In genomic region chr17:34646906-34647787, GRCm38 (mm10) we compare ENCODE assay signal across 8 mouse cellular contexts. TPM values are rescaled to one million over a fixed set of nuclear protein-coding genes. Genes with fewer than 3 reads are reported as not detected.
A peak's percentile ranks its signal among the peaks of the same experiment; 100 is the strongest.
DNase-seq lines count a peak whose midpoint lies in the region; ATAC-seq and TF ChIP-seq lines count a peak whose summit lies in the region.

TSS of gene Atf6b (plus strand) at chr17:34647146.

- TF ChIP-seq POLR2A in brain, embryonic 14.5 days (IDR thresholded peaks at IDR 0.05; ENCODE audit: borderline replicate concordance, extremely low read depth, insufficient read depth, insufficient read length, poor library complexity, severe bottlenecking): peak; percentile 91
- 0 out of 2 replicates have a peak, but pooled peaks have one; percentile 46 for TF ChIP-seq POLR2A in liver, adult 2 months (IDR thresholded peaks at IDR 0.05; ENCODE audit: extremely low read depth, insufficient read depth, low read length)
- peak; percentile 50 for TF ChIP-seq POLR2A in myocyte (IDR thresholded peaks at IDR 0.05; ENCODE audit: insufficient read length, low read depth)

- H3K36me3 ChIP-seq in C2C12 (ENCODE audit: control insufficient read depth, insufficient read depth): no peaks in the 10 kb centered on the region
- peaks cover 40% of the 10 kb centered on the region for H3K36me3 ChIP-seq in erythroblast, embryonic 14.5 days (ENCODE audit: control insufficient read depth)
- H3K36me3 ChIP-seq in heart, embryonic 11.5 days (ENCODE audit: control insufficient read depth, insufficient read depth, low read length): peaks cover 10% of the 10 kb centered on the region
- peaks cover 27% of the 10 kb centered on the region for H3K36me3 ChIP-seq in kidney, embryonic 16.5 days (ENCODE audit: insufficient read depth, low read length)
- no peaks in the 10 kb centered on the region for H3K36me3 ChIP-seq in liver, adult 2 months (ENCODE audit: control insufficient read depth, insufficient read depth, low read length)
- peaks cover 3% of the 10 kb centered on the region for H3K36me3 ChIP-seq in myocyte (ENCODE audit: control insufficient read depth, insufficient read depth)
- H3K36me3 ChIP-seq in splenic B cell, adult 2 months (ENCODE audit: control insufficient read depth, insufficient read depth, low read length, poor library complexity, severe bottlenecking): peaks cover 3% of the 10 kb centered on the region; the same call in 1 of the 2 replicates

- no peak for TF ChIP-seq CTCF in C2C12 (IDR thresholded peaks at IDR 0.05; ENCODE audit: control insufficient read depth, insufficient read depth, insufficient read length)
- TF ChIP-seq CTCF in brain, embryonic 14.5 days (IDR thresholded peaks at IDR 0.05; ENCODE audit: borderline replicate concordance, extremely low read depth, insufficient read depth, insufficient read length): no peak
- no peak for TF ChIP-seq CTCF in liver, adult 2 months (IDR thresholded peaks at IDR 0.05; ENCODE audit: low read depth, low read length)

- H3K79me3 ChIP-seq in C2C12 (ENCODE audit: low read depth): peaks cover 3% of the 10 kb centered on the region

- 1% methylated on average over 66 of the region's 66 CpGs for WGBS in heart, embryonic 11.5 days (ENCODE audit: insufficient replicate concordance)
- WGBS in kidney, embryonic 16.5 days: under 1% methylated on average over 62 of the region's 66 CpGs
- WGBS in liver, adult 2 months: under 1% methylated on average over 65 of the region's 66 CpGs

- H3K4me1 ChIP-seq in erythroblast, embryonic 14.5 days (ENCODE audit: control insufficient read depth): peaks cover 41% of the 10 kb centered on the region
- H3K4me1 ChIP-seq in heart, embryonic 11.5 days (ENCODE audit: control insufficient read depth, insufficient read depth, low read length): peaks cover 15% of the 10 kb centered on the region
- peaks cover 24% of the 10 kb centered on the region for H3K4me1 ChIP-seq in kidney, embryonic 16.5 days (ENCODE audit: insufficient read depth, low read length)
- H3K4me1 ChIP-seq in liver, adult 2 months (ENCODE audit: control insufficient read depth, insufficient read depth, low read length): peaks cover 12% of the 10 kb centered on the region

- no peaks in the 10 kb centered on the region for H3K9me3 ChIP-seq in erythroblast, embryonic 14.5 days (ENCODE audit: control insufficient read depth, low read length)
- no peaks in the 10 kb centered on the region for H3K9me3 ChIP-seq in heart, embryonic 11.5 days (replicated peaks; ENCODE audit: control insufficient read depth, low read length)
- H3K9me3 ChIP-seq in kidney, embryonic 16.5 days (ENCODE audit: low read length): no peaks in the 10 kb centered on the region

- no peaks in the 10 kb centered on the region for H3K27me3 ChIP-seq in C2C12 (ENCODE audit: control insufficient read depth, insufficient read depth, insufficient read length)
- peaks cover 6% of the 10 kb centered on the region for H3K27me3 ChIP-seq in erythroblast, embryonic 14.5 days (ENCODE audit: control insufficient read depth)
- H3K27me3 ChIP-seq in heart, embryonic 11.5 days (ENCODE audit: control insufficient read depth, insufficient read depth, low read length): no peaks in the 10 kb centered on the region
- H3K27me3 ChIP-seq in kidney, embryonic 16.5 days (ENCODE audit: insufficient read depth, low read length): no peaks in the 10 kb centered on the region
- no peaks in the 10 kb centered on the region for H3K27me3 ChIP-seq in liver, adult 2 months (ENCODE audit: control insufficient read depth, insufficient read depth, low read length)
- H3K27me3 ChIP-seq in myocyte (ENCODE audit: control insufficient read depth, insufficient read depth, insufficient read length): no peaks in the 10 kb centered on the region
- H3K27me3 ChIP-seq in splenic B cell, adult 2 months (ENCODE audit: control insufficient read depth, insufficient read depth, low read length, poor library complexity, severe bottlenecking): no peaks in the 10 kb centered on the region

- peak; percentile 99 for DNase-seq in brain, embryonic 14.5 days (ENCODE audit: low read depth)
- DNase-seq in liver, adult 2 months (ENCODE audit: extremely low read depth, low read depth, low spot score): peak; percentile 97
- DNase-seq in splenic B cell, adult 2 months (ENCODE audit: low read depth, low spot score): peak; percentile 97

- H3K27ac ChIP-seq in heart, embryonic 11.5 days (ENCODE audit: low read depth, low read length): peak within 1 kb of the TSS; percentile 22; the same call in 1 of the 2 replicates
- peak within 1 kb of the TSS; percentile 54; the same call in 1 of the 2 replicates for H3K27ac ChIP-seq in kidney, embryonic 16.5 days (ENCODE audit: low read length)
- peak within 1 kb of the TSS; percentile 61 for H3K27ac ChIP-seq in liver, adult 2 months (replicated peaks; ENCODE audit: insufficient read depth, low read depth, low read length)

- H3K4me3 ChIP-seq in C2C12 (ENCODE audit: insufficient read depth, poor library complexity, severe bottlenecking): peak within 1 kb of the TSS; percentile 91
- H3K4me3 ChIP-seq in erythroblast, embryonic 14.5 days (replicated peaks): peak within 1 kb of the TSS; percentile 87
- H3K4me3 ChIP-seq in heart, embryonic 11.5 days (ENCODE audit: low read depth, low read length): peak within 1 kb of the TSS; percentile 93
- peak within 1 kb of the TSS; percentile 89 for H3K4me3 ChIP-seq in kidney, embryonic 16.5 days (ENCODE audit: low read length)
- peak within 1 kb of the TSS; percentile 79 for H3K4me3 ChIP-seq in liver, adult 2 months (ENCODE audit: insufficient read depth, low read depth, low read length)
- H3K4me3 ChIP-seq in myocyte: peak within 1 kb of the TSS; percentile 44

- ATAC-seq in heart, embryonic 11.5 days (replicated peaks; ENCODE audit: insufficient number of reproducible peaks, low FRiP score, low TSS enrichment): peak; percentile 96
- peak; percentile 97 for ATAC-seq in kidney, embryonic 16.5 days (ENCODE audit: low FRiP score, low TSS enrichment)

- peaks cover 6% of the 10 kb centered on the region for H3K79me2 ChIP-seq in C2C12 (ENCODE audit: control insufficient read depth, insufficient read depth)
- no peaks in the 10 kb centered on the region; the same call in 1 of the 2 replicates for H3K79me2 ChIP-seq in liver, adult 2 months (ENCODE audit: control insufficient read depth, insufficient read depth, low read length)
- H3K79me2 ChIP-seq in myocyte (ENCODE audit: control insufficient read depth, insufficient read depth): peaks cover 9% of the 10 kb centered on the region

- H3K4me2 ChIP-seq in heart, embryonic 11.5 days: peak within 1 kb of the TSS; percentile 88
- H3K4me2 ChIP-seq in kidney, embryonic 16.5 days (replicated peaks; ENCODE audit: low read depth, low read length): peak within 1 kb of the TSS; percentile 92
- H3K4me2 ChIP-seq in myocyte (ENCODE audit: low read depth): peak within 1 kb of the TSS; percentile 77

- H3ac ChIP-seq in C2C12 (ENCODE audit: control insufficient read depth, insufficient read length, low read depth) (peak within 1 kb of the TSS; percentile 86), myocyte (ENCODE audit: control insufficient read depth, insufficient read length) (peak within 1 kb of the TSS; percentile 39)

- H3K9ac ChIP-seq in heart, embryonic 11.5 days (ENCODE audit: low read depth, low read length): peak within 1 kb of the TSS; percentile 84
- H3K9ac ChIP-seq in kidney, embryonic 16.5 days (replicated peaks; ENCODE audit: low read length): peak within 1 kb of the TSS; percentile 87
- peak within 1 kb of the TSS; percentile 72 for H3K9ac ChIP-seq in liver, adult 2 months (ENCODE audit: low read depth, low read length)

TF ChIP-seq in C2C12, 6 proteins besides CTCF, POLR2A, EP300 and RAD21:
- TF ChIP-seq MAX (IDR thresholded peaks at IDR 0.05) (peak; percentile 50), USF1 (IDR thresholded peaks at IDR 0.05; ENCODE audit: low read depth) (peak; percentile 97), FOSL1 (IDR thresholded peaks at IDR 0.05; ENCODE audit: insufficient read depth, low read length, poor library complexity, severe bottlenecking) (no peak), MYOD1 (IDR thresholded peaks at IDR 0.05; ENCODE audit: control insufficient read depth, insufficient read length, low read depth) (no peak), CEBPB (IDR thresholded peaks at IDR 0.05; ENCODE audit: low read depth) (no peak), MYOG (IDR thresholded peaks at IDR 0.05; ENCODE audit: control insufficient read depth, extremely low read depth, insufficient read length) (no peak)
TF ChIP-seq in C2C12: peak in this region for 2.

TF ChIP-seq in myocyte, 11 proteins besides CTCF, POLR2A, EP300 and RAD21:
- no peak for TF ChIP-seq REST (IDR thresholded peaks at IDR 0.05; ENCODE audit: insufficient read depth, insufficient read length)
- TF ChIP-seq TCF12 (IDR thresholded peaks at IDR 0.05; ENCODE audit: insufficient read depth, poor library complexity, severe bottlenecking): no peak
- TF ChIP-seq CEBPB (IDR thresholded peaks at IDR 0.05; ENCODE audit: insufficient read depth, poor library complexity, severe bottlenecking): no peak
- TF ChIP-seq TCF3 (IDR thresholded peaks at IDR 0.05; ENCODE audit: insufficient read length, low read depth): no peak
- TF ChIP-seq POLR2AphosphoS2 (IDR thresholded peaks at IDR 0.05; ENCODE audit: insufficient read length, low read depth): peak; percentile 96
- no peak for TF ChIP-seq MYOD1 (IDR thresholded peaks at IDR 0.05; ENCODE audit: control insufficient read depth in 1 of 3, insufficient read length in 2 of 3, low read depth in 2 of 3)
- TF ChIP-seq MAX (IDR thresholded peaks at IDR 0.05; ENCODE audit: low read depth): no peak
- peak; percentile 97 for TF ChIP-seq USF1 (IDR thresholded peaks at IDR 0.05; ENCODE audit: low read depth)
- peak in 1 of 3 experiments; percentile 36 for TF ChIP-seq MYOG (IDR thresholded peaks at IDR 0.05; ENCODE audit: control insufficient read depth in 1 of 3, insufficient read depth in 1 of 3, insufficient read length in 2 of 3, low read depth in 2 of 3)
- no peak for TF ChIP-seq E2F4 (IDR thresholded peaks at IDR 0.05; ENCODE audit: insufficient read depth)
- TF ChIP-seq SRF (IDR thresholded peaks at IDR 0.05; ENCODE audit: control insufficient read depth, insufficient read length, low read depth): peak; percentile 53

RNA-seq across cellular contexts. Expression of gene Atf6b, which starts in this region (rescaled TPM):
- polyA plus RNA-seq in C2C12 (2012; fragmentation: generic; extraction: Trizol) (38.3 TPM), myocyte (2012; fragmentation: generic; extraction: Trizol) (42.5 TPM)
- polyA plus RNA-seq in brain, embryonic 14.5 days (2012; rRNA removed): 113 and 133 TPM in 2 replicates
- 7.7 and 7.8 TPM in 2 replicates for polyA plus RNA-seq in erythroblast, embryonic 14.5 days (2012)
- 41.0 and 49.8 TPM in 2 replicates for polyA plus RNA-seq in heart, embryonic 11.5 days (2014; fragmentation: Nextera tagmentation; extraction: Ambion mirVana)
- polyA plus RNA-seq in kidney, embryonic 16.5 days (2015; fragmentation: Nextera tagmentation; extraction: Ambion mirVana): 103 and 106 TPM in 2 replicates
- total RNA-seq in liver, adult 2 months (2014; rRNA removed): 4.4 and 6.6 TPM in 2 replicates
- 29.8 and 34.6 TPM in 2 replicates for polyA plus RNA-seq in liver, adult 2 months (2012; rRNA removed)

Comparison
In these comparisons a context has a peak if more than half of its experiments do, and no peak if none do; other contexts are left out.
1. Peak in every context shown above with its lines: DNase-seq, ATAC-seq, H3K4me3 ChIP-seq and H3K27ac ChIP-seq.